Mouse (Mus musculus) embryo, embryonic 11 days (tissue): Measurements from ENCODE around the gene Car14.
A peak's percentile ranks its signal among the peaks of the same experiment; 100 is the strongest.
"Not testable (repeated sequence)": the region's sequence is repeated elsewhere in the genome, so short reads cannot be mapped to it uniquely, and the experiment has no call there.

Experiments
- DNase-seq: peaks from one replicate; pipeline ENCODE4 v3.0.0-alpha.2; 2015

Gene Car14

GRCm38 (mm10) chr3:95891211-95892065 lies 13.1 kb downstream of the Car14 start, which contains the start of gene BC028528:
BC028528 (minus strand) TSS chr3:95892005.
- peak; percentile 76 for DNase-seq

- DNase-seq: peak; percentile 47
Observed at GRCm38 (mm10) chr3:95889664-95890063, 14.8 kb downstream of the Car14 start.

- DNase-seq: no peak
Observed at GRCm38 (mm10) chr3:95887596-95887995, 16.9 kb downstream of the Car14 start.

GRCm38 (mm10) chr3:95884400-95884799 lies 20.1 kb downstream of the Car14 start:
- DNase-seq: no peak

GRCm38 (mm10) chr3:95882816-95883425 lies 21.6 kb downstream of the Car14 start:
- DNase-seq: peak; percentile 87

- DNase-seq: peak; percentile 97
Observed at GRCm38 (mm10) chr3:95881979-95882815, 22.3 kb downstream of the Car14 start, which contains the start of gene Ciart. Ciart (minus strand) TSS chr3:95882251.

- DNase-seq: no peak
Observed at GRCm38 (mm10) chr3:95879063-95879462, 25.4 kb downstream of the Car14 start.

GRCm38 (mm10) chr3:95872048-95872447 lies 32.4 kb downstream of the Car14 start:
- no peak for DNase-seq

GRCm38 (mm10) chr3:95871392-95871867 lies 33.1 kb downstream of the Car14 start, which contains the start of gene Mrps21:
Mrps21 (minus strand) TSS chr3:95871519.
- DNase-seq: peak; percentile 95

- DNase-seq: no peak
Observed at GRCm38 (mm10) chr3:95870976-95871375, 33.5 kb downstream of the Car14 start.

GRCm38 (mm10) chr3:95867408-95867807 lies 37.1 kb downstream of the Car14 start:
- no peak for DNase-seq

- no peak for DNase-seq
Observed at GRCm38 (mm10) chr3:95866071-95866470, 38.4 kb downstream of the Car14 start.

GRCm38 (mm10) chr3:95865571-95865970 lies 38.9 kb downstream of the Car14 start:
- DNase-seq: no peak

- DNase-seq: no peak
Observed at GRCm38 (mm10) chr3:95865050-95865449, 39.4 kb downstream of the Car14 start.

GRCm38 (mm10) chr3:95863578-95863977 lies 40.9 kb downstream of the Car14 start:
- no peak for DNase-seq

- peak; percentile 81 for DNase-seq
Observed at GRCm38 (mm10) chr3:95861796-95862195, 42.7 kb downstream of the Car14 start.

- DNase-seq: no peak
Observed at GRCm38 (mm10) chr3:95861216-95861615, 43.3 kb downstream of the Car14 start.

- DNase-seq: no peak
Observed at GRCm38 (mm10) chr3:95860323-95860722, 44.2 kb downstream of the Car14 start.

GRCm38 (mm10) chr3:95858278-95858677 lies 46.2 kb downstream of the Car14 start:
- not testable (repeated sequence) for DNase-seq

GRCm38 (mm10) chr3:95857050-95857449 lies 47.4 kb downstream of the Car14 start:
- DNase-seq: not testable (repeated sequence)

- DNase-seq: peak; percentile 34
Observed at GRCm38 (mm10) chr3:95856115-95856514, 48.4 kb downstream of the Car14 start.

GRCm38 (mm10) chr3:95855502-95856089 lies 48.9 kb downstream of the Car14 start, which contains the start of gene Prpf3:
Prpf3 (minus strand) TSS chr3:95855885.
- peak; percentile 98 for DNase-seq
